Mouse (Mus musculus) kidney, adult 8-10 months (tissue): ENCODE measurements around the gene Gm20777.
"Not testable (repeated sequence)": the region's sequence is repeated elsewhere in the genome, so short reads cannot be mapped to it uniquely, and the experiment has no call there.

Experiments
- DNase-seq, 2 experiments: peaks; one replicate each; pipeline ENCODE4 v3.0.0; 2022

The Gm20777 gene

GRCm38 (mm10) chrY:10752350-10752749, at the start of gene Gm20777:
Gene Gm20777 (minus strand): TSS chrY:10752450.
- DNase-seq, result not testable (repeated sequence)

- DNase-seq, result peak; percentile 37 to 40
Observed at GRCm38 (mm10) chrY:10709551-10709950, 42.7 kb downstream of the Gm20777 start.

GRCm38 (mm10) chrY:10708761-10709160, 43.5 kb downstream of the Gm20777 start:
- not testable (repeated sequence) for DNase-seq

- DNase-seq, result peak in 1 of 2 experiments; percentile 0
Observed at GRCm38 (mm10) chrY:10708226-10708625, 44.0 kb downstream of the Gm20777 start.

- not testable (repeated sequence) for DNase-seq
Observed at GRCm38 (mm10) chrY:10706686-10707085, 45.6 kb downstream of the Gm20777 start.
